Mouse (Mus musculus) forebrain, embryonic 12.5 days (tissue): Measurements from ENCODE around the gene 6030468B19Rik. TPM values are rescaled to one million over a fixed set of nuclear protein-coding genes. Genes with fewer than 3 reads are reported as not detected.

Source experiments
- ATAC-seq: fragments of 200-750 bp; cut with Nextera tagmentation; 2 replicates; pipeline ENCODE4 v1.8.0; 2017; ENCODE audit warnings: moderate TSS enrichment; ENCODE audit not compliant: low FRiP score
- H3K27ac ChIP-seq: fragments of 300-500 bp; sonication (generic); 2 replicates; pipeline ENCODE4 v1.5.1; 2016; ENCODE audit warnings: mild to moderate bottlenecking
- H3K27me3 ChIP-seq: fragments of 300-500 bp; sonication (generic); 2 replicates; pipeline ENCODE4 v1.6.1; 2016; ENCODE audit warnings: mild to moderate bottlenecking
- H3K36me3 ChIP-seq: fragments of 300-500 bp; sonication (generic); replicated peaks from 2 replicates; pipeline ENCODE4 v1.6.1; 2016; ENCODE audit warnings: mild to moderate bottlenecking
- H3K4me1 ChIP-seq: fragments of 300-500 bp; sonication (generic); 2 replicates; pipeline ENCODE4 v1.6.1; 2016
- H3K4me2 ChIP-seq: fragments of 300-500 bp; sonication (generic); 2 replicates; pipeline ENCODE4 v1.6.1; 2016; ENCODE audit warnings: mild to moderate bottlenecking, moderate library complexity
- H3K4me3 ChIP-seq: fragments of 300-500 bp; sonication (generic); replicated peaks from 2 replicates; pipeline ENCODE4 v1.5.1; 2016; ENCODE audit warnings: mild to moderate bottlenecking
- H3K9ac ChIP-seq: fragments of 300-500 bp; sonication (generic); 2 replicates; pipeline ENCODE4 v1.6.1; 2016; ENCODE audit warnings: mild to moderate bottlenecking
- H3K9me3 ChIP-seq: fragments of 300-500 bp; sonication (generic); 2 replicates; pipeline ENCODE4 v1.6.1; 2016
- WGBS: fragments of 180-500 bp; shearing (Covaris S2); methylation state at CpG from one replicate; pipeline ENCODE4 v1.1.7; 2016; 5-methylcytosine and 5-hydroxymethylcytosine counted together
- polyA plus RNA-seq: library from polyadenylated mRNA; unstranded; fragments of >200 nt; fragmentation: Nextera tagmentation; extraction: Ambion mirVana; gene quantifications from 2 replicates; pipeline ENCODE4 v1.2.1, GENCODE M21; 2016

6030468B19Rik gene
- polyA plus RNA-seq, 1 experiment from 2014 or later = not detected

- H3K36me3 ChIP-seq = no peaks in the 10 kb centered on the region
- H3K9ac ChIP-seq = no peak overlapping the region
- no peak overlapping the region for H3K4me2 ChIP-seq
- 86% methylated on average over 9 of the region's 9 CpGs for WGBS
- no peaks in the 10 kb centered on the region for H3K9me3 ChIP-seq
- peaks cover 32% of the 10 kb centered on the region for H3K27me3 ChIP-seq
- ATAC-seq = no peak
- H3K4me3 ChIP-seq = no peak overlapping the region
- H3K27ac ChIP-seq = no peak overlapping the region
- peaks cover 8% of the 10 kb centered on the region; the same call in 1 of the 2 replicates for H3K4me1 ChIP-seq
Measured at GRCm38 (mm10) chr11:117791441-117791761, 6.1 kb upstream of the 6030468B19Rik start.

GRCm38 (mm10) chr11:117792281-117792888 is 5.1 kb upstream of the 6030468B19Rik start:
- 7% methylated on average over 22 of the region's 22 CpGs for WGBS
- no peaks in the 10 kb centered on the region for H3K9me3 ChIP-seq
- H3K36me3 ChIP-seq = no peaks in the 10 kb centered on the region
- H3K9ac ChIP-seq = no peak overlapping the region
- H3K4me2 ChIP-seq = peak overlapping the region; percentile 13; the same call in 1 of the 2 replicates
- ATAC-seq = no peak
- no peak overlapping the region for H3K27ac ChIP-seq
- H3K4me3 ChIP-seq = no peak overlapping the region
- H3K4me1 ChIP-seq = peaks cover 8% of the 10 kb centered on the region; the same call in 1 of the 2 replicates
- H3K27me3 ChIP-seq = peaks cover 32% of the 10 kb centered on the region

GRCm38 (mm10) chr11:117794035-117794551 is 3.4 kb upstream of the 6030468B19Rik start:
- no peak overlapping the region for H3K4me3 ChIP-seq
- H3K4me2 ChIP-seq = no peak overlapping the region
- H3K9ac ChIP-seq = no peak overlapping the region
- H3K27ac ChIP-seq = no peak overlapping the region
- H3K4me1 ChIP-seq = peaks cover 8% of the 10 kb centered on the region; the same call in 1 of the 2 replicates
- H3K9me3 ChIP-seq = no peaks in the 10 kb centered on the region
- ATAC-seq = no peak
- H3K36me3 ChIP-seq = no peaks in the 10 kb centered on the region
- peaks cover 41% of the 10 kb centered on the region for H3K27me3 ChIP-seq
- WGBS = 53% methylated on average over 4 of the region's 4 CpGs

GRCm38 (mm10) chr11:117796954-117797353 is 506 bp upstream of the 6030468B19Rik start:
- no peaks in the 10 kb centered on the region for H3K36me3 ChIP-seq
- no peak overlapping the region for H3K27ac ChIP-seq
- H3K4me1 ChIP-seq = no peaks in the 10 kb centered on the region
- ATAC-seq = no peak
- no peaks in the 10 kb centered on the region for H3K9me3 ChIP-seq
- peaks cover 22% of the 10 kb centered on the region for H3K27me3 ChIP-seq
- H3K4me3 ChIP-seq = no peak overlapping the region
- WGBS = 61% methylated on average over 5 of the region's 5 CpGs
- no peak overlapping the region for H3K4me2 ChIP-seq
- H3K9ac ChIP-seq = no peak overlapping the region

- no peaks in the 10 kb centered on the region for H3K36me3 ChIP-seq
- no peak overlapping the region for H3K27ac ChIP-seq
- H3K4me3 ChIP-seq = no peak overlapping the region
- no peak overlapping the region for H3K9ac ChIP-seq
- no peaks in the 10 kb centered on the region for H3K4me1 ChIP-seq
- ATAC-seq = no peak
- peaks cover 17% of the 10 kb centered on the region for H3K27me3 ChIP-seq
- H3K9me3 ChIP-seq = no peaks in the 10 kb centered on the region
- 68% methylated on average over 2 of the region's 2 CpGs for WGBS
- no peak overlapping the region for H3K4me2 ChIP-seq
Measured at GRCm38 (mm10) chr11:117798160-117798541, 691 bp downstream of the 6030468B19Rik start.

GRCm38 (mm10) chr11:117799174-117799573 is 1.7 kb downstream of the 6030468B19Rik start:
- no peaks in the 10 kb centered on the region for H3K36me3 ChIP-seq
- no peaks in the 10 kb centered on the region for H3K9me3 ChIP-seq
- H3K4me1 ChIP-seq = no peaks in the 10 kb centered on the region
- H3K4me2 ChIP-seq = no peak overlapping the region
- H3K27me3 ChIP-seq = peaks cover 13% of the 10 kb centered on the region; the same call in 1 of the 2 replicates
- WGBS = 75% methylated on average over 5 of the region's 5 CpGs
- no peak overlapping the region for H3K4me3 ChIP-seq
- H3K27ac ChIP-seq = no peak overlapping the region
- no peak overlapping the region for H3K9ac ChIP-seq
- ATAC-seq = no peak

GRCm38 (mm10) chr11:117800038-117800437 is 2.6 kb downstream of the 6030468B19Rik start:
- Histone ChIP-seq H3K4me1 (no peaks in the 10 kb centered on the region), H3K9me3 (no peaks in the 10 kb centered on the region), H3K27ac (no peak overlapping the region), H3K27me3 (0 out of 2 replicates have a peak, but pooled peaks cover 9% of the 10 kb centered on the region), H3K9ac (no peak overlapping the region), H3K4me2 (no peak overlapping the region), H3K4me3 (no peak overlapping the region), H3K36me3 (no peaks in the 10 kb centered on the region)
- 90% methylated on average over 7 of the region's 7 CpGs for WGBS
- ATAC-seq = no peak

GRCm38 (mm10) chr11:117801650-117802049 is 4.2 kb downstream of the 6030468B19Rik start:
- no peaks in the 10 kb centered on the region for H3K4me1 ChIP-seq
- 81% methylated on average over 7 of the region's 7 CpGs for WGBS
- H3K27me3 ChIP-seq = 0 out of 2 replicates have a peak, but pooled peaks cover 9% of the 10 kb centered on the region
- H3K36me3 ChIP-seq = no peaks in the 10 kb centered on the region
- no peaks in the 10 kb centered on the region for H3K9me3 ChIP-seq
- no peak overlapping the region for H3K9ac ChIP-seq
- no peak overlapping the region for H3K27ac ChIP-seq
- no peak overlapping the region for H3K4me3 ChIP-seq
- no peak for ATAC-seq
- H3K4me2 ChIP-seq = no peak overlapping the region

GRCm38 (mm10) chr11:117803166-117803688 is 5.8 kb downstream of the 6030468B19Rik start:
- H3K9me3 ChIP-seq = no peaks in the 10 kb centered on the region
- H3K27ac ChIP-seq = no peak overlapping the region
- H3K4me1 ChIP-seq = no peaks in the 10 kb centered on the region
- 96% methylated on average over 3 of the region's 3 CpGs for WGBS
- peaks cover 7% of the 10 kb centered on the region; the same call in 1 of the 2 replicates for H3K27me3 ChIP-seq
- no peak for ATAC-seq
- no peak overlapping the region for H3K4me3 ChIP-seq
- H3K9ac ChIP-seq = no peak overlapping the region
- no peak overlapping the region for H3K4me2 ChIP-seq
- H3K36me3 ChIP-seq = no peaks in the 10 kb centered on the region

GRCm38 (mm10) chr11:117806781-117807180 is 9.3 kb downstream of the 6030468B19Rik start:
- 87% methylated on average over 6 of the region's 6 CpGs for WGBS
- Histone ChIP-seq H3K4me1 (peaks cover 19% of the 10 kb centered on the region), H3K27me3 (peaks cover 8% of the 10 kb centered on the region; the same call in 1 of the 2 replicates), H3K4me2 (no peak overlapping the region), H3K36me3 (no peaks in the 10 kb centered on the region), H3K9ac (no peak overlapping the region), H3K27ac (no peak overlapping the region), H3K4me3 (no peak overlapping the region), H3K9me3 (no peaks in the 10 kb centered on the region)
- ATAC-seq = no peak

GRCm38 (mm10) chr11:117809407-117810311 is 12.2 kb downstream of the 6030468B19Rik start, which contains the start of the genes Gm20708 and Syngr2:
Gene Gm20708 (plus strand): TSS chr11:117809668.
Gene Syngr2 (plus strand): TSS chr11:117809668.
- Histone ChIP-seq H3K9me3 (no peaks in the 10 kb centered on the region), H3K27me3 (peaks cover 8% of the 10 kb centered on the region; the same call in 1 of the 2 replicates), H3K4me1 (peaks cover 19% of the 10 kb centered on the region), H3K27ac (0 out of 2 replicates have a peak within 1 kb of the TSS, but pooled peaks have one; percentile 31), H3K4me3 (peak within 1 kb of the TSS; percentile 70), H3K36me3 (peaks cover 27% of the 10 kb centered on the region), H3K4me2 (peak within 1 kb of the TSS; percentile 85), H3K9ac (peak within 1 kb of the TSS; percentile 69)
- under 1% methylated on average over 62 of the region's 75 CpGs for WGBS
- ATAC-seq = peak; percentile 70
